Mouse (Mus musculus) stomach, postnatal 0 days (tissue): ENCODE data around the gene Wsb1.

ENCODE experiments used
- CTCF ChIP-seq: IDR thresholded peaks from 2 replicates; pipeline ENCODE4 v1.5.1; 2016; ENCODE audit warnings: antibody characterized with exemption, low read depth, mild to moderate bottlenecking, moderate library complexity
- EP300 ChIP-seq: optimal IDR thresholded peaks from 2 replicates; pipeline ENCODE3; 2016; ENCODE audit warnings: antibody characterized with exemption

DNA sequence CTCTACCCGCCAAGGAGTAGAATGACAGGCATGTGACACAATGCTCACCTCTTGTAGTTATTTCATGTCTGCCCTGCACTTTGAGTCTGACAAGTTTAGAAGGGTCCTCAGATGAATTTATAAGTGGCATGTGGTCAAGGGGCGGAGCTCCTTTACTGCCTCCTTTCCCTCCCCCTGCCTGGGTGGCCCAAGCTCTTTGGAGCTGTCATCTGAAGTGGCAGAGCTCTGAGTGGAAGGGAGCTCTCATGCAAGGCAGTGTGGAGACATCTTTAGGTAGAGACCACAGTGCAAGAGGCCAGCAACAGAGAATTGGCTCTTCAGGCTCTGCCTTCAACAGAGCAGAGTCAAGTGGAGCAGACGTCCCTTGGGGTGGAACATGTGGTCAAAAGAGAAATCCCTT lies 50.0 kb downstream of the Wsb1 start:
- TF ChIP-seq CTCF (no peak), EP300 (no peak)
